Mouse (Mus musculus): ENCODE data around the gene Pcyox1. TPM values are rescaled to one million over a fixed set of nuclear protein-coding genes. Genes with fewer than 3 reads are reported as not detected.

Pcyox1 gene
- polyA plus RNA-seq, 1 experiment, result 99.9 TPM

- Histone ChIP-seq H3K4me1 (ENCODE audit: control insufficient read depth, insufficient read depth, low read length) (peaks cover 27% of the 10 kb centered on the region), H3K4me3 (ENCODE audit: insufficient read depth, low read length) (no peak overlapping the region), H3K27ac (ENCODE audit: insufficient read depth, low read depth, low read length) (0 out of 2 replicates have a peak overlapping the region, but pooled peaks have one; percentile 34)
- TF ChIP-seq POLR2A (IDR thresholded peaks at IDR 0.05; ENCODE audit: borderline replicate concordance, low read depth, low read length) (no peak), CTCF (IDR thresholded peaks at IDR 0.05; ENCODE audit: low read depth, low read length) (no peak)
Observed at GRCm38 (mm10) chr6:86399995-86400394, 3.0 kb upstream of the Pcyox1 start.

GRCm38 (mm10) chr6:86398986-86399385 lies 2.0 kb upstream of the Pcyox1 start:
- TF ChIP-seq POLR2A (IDR thresholded peaks at IDR 0.05; ENCODE audit: borderline replicate concordance, low read depth, low read length), result no peak
- TF ChIP-seq CTCF (IDR thresholded peaks at IDR 0.05; ENCODE audit: low read depth, low read length), result no peak

GRCm38 (mm10) chr6:86397257-86397980 lies 465 bp upstream of the Pcyox1 start:
- peak overlapping the region; percentile 84 for H3K4me3 ChIP-seq (ENCODE audit: insufficient read depth, low read length)
- H3K27ac ChIP-seq (ENCODE audit: insufficient read depth, low read depth, low read length), result peak overlapping the region; percentile 67
- peaks cover 28% of the 10 kb centered on the region for H3K4me1 ChIP-seq (ENCODE audit: control insufficient read depth, insufficient read depth, low read length)
- no peak for TF ChIP-seq CTCF (IDR thresholded peaks at IDR 0.05; ENCODE audit: low read depth, low read length)
- TF ChIP-seq POLR2A (IDR thresholded peaks at IDR 0.05; ENCODE audit: borderline replicate concordance, low read depth, low read length), result no peak

More at GRCm38 (mm10) chr6:86398986-86399385, 2.0 kb upstream of the Pcyox1 start:
- Histone ChIP-seq H3K4me3 (ENCODE audit: insufficient read depth, low read length) (no peak overlapping the region), H3K4me1 (ENCODE audit: control insufficient read depth, insufficient read depth, low read length) (peaks cover 31% of the 10 kb centered on the region), H3K27ac (ENCODE audit: insufficient read depth, low read depth, low read length) (no peak overlapping the region)

- H3K27ac ChIP-seq (ENCODE audit: insufficient read depth, low read depth, low read length), result peak overlapping the region; percentile 76
- peaks cover 28% of the 10 kb centered on the region for H3K4me1 ChIP-seq (ENCODE audit: control insufficient read depth, insufficient read depth, low read length)
- peak overlapping the region; percentile 84 for H3K4me3 ChIP-seq (ENCODE audit: insufficient read depth, low read length)
- no peak for TF ChIP-seq CTCF (IDR thresholded peaks at IDR 0.05; ENCODE audit: low read depth, low read length)
- TF ChIP-seq POLR2A (IDR thresholded peaks at IDR 0.05; ENCODE audit: borderline replicate concordance, low read depth, low read length), result no peak
Observed at GRCm38 (mm10) chr6:86395969-86396368, 985 bp downstream of the Pcyox1 start.

GRCm38 (mm10) chr6:86395021-86395420 lies 1.9 kb downstream of the Pcyox1 start:
- Histone ChIP-seq H3K4me1 (ENCODE audit: control insufficient read depth, insufficient read depth, low read length) (peaks cover 22% of the 10 kb centered on the region), H3K27ac (ENCODE audit: insufficient read depth, low read depth, low read length) (no peak overlapping the region), H3K4me3 (ENCODE audit: insufficient read depth, low read length) (peak overlapping the region; percentile 14; the same call in 1 of the 2 replicates)
- no peak for TF ChIP-seq CTCF (IDR thresholded peaks at IDR 0.05; ENCODE audit: low read depth, low read length)
- TF ChIP-seq POLR2A (IDR thresholded peaks at IDR 0.05; ENCODE audit: borderline replicate concordance, low read depth, low read length), result no peak

- TF ChIP-seq CTCF (IDR thresholded peaks at IDR 0.05; ENCODE audit: low read depth, low read length) (no peak), POLR2A (IDR thresholded peaks at IDR 0.05; ENCODE audit: borderline replicate concordance, low read depth, low read length) (no peak)
- Histone ChIP-seq H3K27ac (ENCODE audit: insufficient read depth, low read depth, low read length) (no peak overlapping the region), H3K4me1 (ENCODE audit: control insufficient read depth, insufficient read depth, low read length) (peaks cover 18% of the 10 kb centered on the region), H3K4me3 (ENCODE audit: insufficient read depth, low read length) (no peak overlapping the region)
Observed at GRCm38 (mm10) chr6:86394078-86394720, 2.8 kb downstream of the Pcyox1 start.

GRCm38 (mm10) chr6:86393187-86393586 lies 3.8 kb downstream of the Pcyox1 start:
- no peak overlapping the region for H3K27ac ChIP-seq (ENCODE audit: insufficient read depth, low read depth, low read length)
- peaks cover 13% of the 10 kb centered on the region for H3K4me1 ChIP-seq (ENCODE audit: control insufficient read depth, insufficient read depth, low read length)
- TF ChIP-seq POLR2A (IDR thresholded peaks at IDR 0.05; ENCODE audit: borderline replicate concordance, low read depth, low read length), result no peak
- TF ChIP-seq CTCF (IDR thresholded peaks at IDR 0.05; ENCODE audit: low read depth, low read length), result no peak
- no peak overlapping the region for H3K4me3 ChIP-seq (ENCODE audit: insufficient read depth, low read length)

GRCm38 (mm10) chr6:86391326-86391725 lies 5.6 kb downstream of the Pcyox1 start:
- TF ChIP-seq POLR2A (IDR thresholded peaks at IDR 0.05; ENCODE audit: borderline replicate concordance, low read depth, low read length) (no peak), CTCF (IDR thresholded peaks at IDR 0.05; ENCODE audit: low read depth, low read length) (no peak)
- Histone ChIP-seq H3K27ac (ENCODE audit: insufficient read depth, low read depth, low read length) (no peak overlapping the region), H3K4me3 (ENCODE audit: insufficient read depth, low read length) (no peak overlapping the region), H3K4me1 (ENCODE audit: control insufficient read depth, insufficient read depth, low read length) (peaks cover 7% of the 10 kb centered on the region)

GRCm38 (mm10) chr6:86388461-86388860 lies 8.5 kb downstream of the Pcyox1 start:
- no peak for TF ChIP-seq POLR2A (IDR thresholded peaks at IDR 0.05; ENCODE audit: borderline replicate concordance, low read depth, low read length)
- no peak for TF ChIP-seq CTCF (IDR thresholded peaks at IDR 0.05; ENCODE audit: low read depth, low read length)
- Histone ChIP-seq H3K4me3 (ENCODE audit: insufficient read depth, low read length) (no peak overlapping the region), H3K27ac (ENCODE audit: insufficient read depth, low read depth, low read length) (no peak overlapping the region), H3K4me1 (ENCODE audit: control insufficient read depth, insufficient read depth, low read length) (no peaks in the 10 kb centered on the region)

- TF ChIP-seq CTCF (IDR thresholded peaks at IDR 0.05; ENCODE audit: low read depth, low read length) (no peak), POLR2A (IDR thresholded peaks at IDR 0.05; ENCODE audit: borderline replicate concordance, low read depth, low read length) (no peak)
- no peak overlapping the region for H3K4me3 ChIP-seq (ENCODE audit: insufficient read depth, low read length)
- H3K4me1 ChIP-seq (ENCODE audit: control insufficient read depth, insufficient read depth, low read length), result no peaks in the 10 kb centered on the region
- H3K27ac ChIP-seq (ENCODE audit: insufficient read depth, low read depth, low read length), result no peak overlapping the region
Observed at GRCm38 (mm10) chr6:86387313-86387712, 9.6 kb downstream of the Pcyox1 start.
